Mouse (Mus musculus): ENCODE data around the gene Fn1.

Gene Fn1

GRCm38 (mm10) chr1:71650741-71651140 is 2.3 kb downstream of the Fn1 start:
- no peak for DNase-seq (ENCODE audit: low spot score in 2 of 2)

GRCm38 (mm10) chr1:71648166-71648565 is 4.8 kb downstream of the Fn1 start:
- no peak for DNase-seq (ENCODE audit: low spot score in 2 of 2)

- DNase-seq (ENCODE audit: low spot score in 2 of 2): no peak
Observed at GRCm38 (mm10) chr1:71646774-71647173, 6.2 kb downstream of the Fn1 start.

- no peak for DNase-seq (ENCODE audit: low spot score in 2 of 2)
Observed at GRCm38 (mm10) chr1:71645999-71646398, 7.0 kb downstream of the Fn1 start.

GRCm38 (mm10) chr1:71645466-71645865 is 7.5 kb downstream of the Fn1 start:
- no peak for DNase-seq (ENCODE audit: low spot score in 2 of 2)

GRCm38 (mm10) chr1:71642794-71643193 is 10.2 kb downstream of the Fn1 start:
- DNase-seq (ENCODE audit: low spot score in 2 of 2): no peak

GRCm38 (mm10) chr1:71641206-71641605 is 11.8 kb downstream of the Fn1 start:
- DNase-seq (ENCODE audit: low spot score in 2 of 2): no peak

GRCm38 (mm10) chr1:71640157-71640556 is 12.8 kb downstream of the Fn1 start:
- no peak for DNase-seq (ENCODE audit: low spot score in 2 of 2)

- no peak for DNase-seq (ENCODE audit: low spot score in 2 of 2)
Observed at GRCm38 (mm10) chr1:71636665-71637064, 16.3 kb downstream of the Fn1 start.

GRCm38 (mm10) chr1:71636116-71636515 is 16.9 kb downstream of the Fn1 start:
- DNase-seq (ENCODE audit: low spot score in 2 of 2): no peak

- no peak for DNase-seq (ENCODE audit: low spot score in 2 of 2)
Observed at GRCm38 (mm10) chr1:71635101-71636014, 17.6 kb downstream of the Fn1 start.

GRCm38 (mm10) chr1:71634471-71634981 is 18.5 kb downstream of the Fn1 start:
- DNase-seq (ENCODE audit: low spot score in 2 of 2): no peak

GRCm38 (mm10) chr1:71632387-71632786 is 20.6 kb downstream of the Fn1 start:
- no peak for DNase-seq (ENCODE audit: low spot score in 2 of 2)

- no peak for DNase-seq (ENCODE audit: low spot score in 2 of 2)
Observed at GRCm38 (mm10) chr1:71631811-71632210, 21.2 kb downstream of the Fn1 start.

- no peak for DNase-seq (ENCODE audit: low spot score in 2 of 2)
Observed at GRCm38 (mm10) chr1:71630243-71630642, 22.8 kb downstream of the Fn1 start.

GRCm38 (mm10) chr1:71623625-71624024 is 29.4 kb downstream of the Fn1 start:
- DNase-seq (ENCODE audit: low spot score in 2 of 2): no peak

GRCm38 (mm10) chr1:71621526-71621925 is 31.5 kb downstream of the Fn1 start:
- DNase-seq (ENCODE audit: low spot score in 2 of 2): no peak

GRCm38 (mm10) chr1:71614545-71615246 is 38.3 kb downstream of the Fn1 start:
- no peak for DNase-seq (ENCODE audit: low spot score in 2 of 2)

GRCm38 (mm10) chr1:71612256-71612655 is 40.7 kb downstream of the Fn1 start:
- DNase-seq (ENCODE audit: low spot score in 2 of 2): no peak

GRCm38 (mm10) chr1:71609916-71610315 is 43.1 kb downstream of the Fn1 start:
- DNase-seq (ENCODE audit: low spot score in 2 of 2): no peak

- DNase-seq (ENCODE audit: low spot score in 2 of 2): no peak
Observed at GRCm38 (mm10) chr1:71609057-71609775, 43.8 kb downstream of the Fn1 start.

All from frontal cortex, postnatal 25 days (tissue).